Mouse (Mus musculus): ENCODE data around the gene Aggf1.

Gene Aggf1

GRCm38 (mm10) chr13:95343470-95343869, 31.7 kb downstream of the Aggf1 start:
- in situ Hi-C loops (cut with MboI; ENCODE audit: unreplicated experiment in 2 of 2), result loop anchor here (10.0 to 25.0 kb wide), 4 partner anchors 379 to 1556 kb away; partner anchors contain the start of gene Tbca (in 1 of the 2)

DNA sequence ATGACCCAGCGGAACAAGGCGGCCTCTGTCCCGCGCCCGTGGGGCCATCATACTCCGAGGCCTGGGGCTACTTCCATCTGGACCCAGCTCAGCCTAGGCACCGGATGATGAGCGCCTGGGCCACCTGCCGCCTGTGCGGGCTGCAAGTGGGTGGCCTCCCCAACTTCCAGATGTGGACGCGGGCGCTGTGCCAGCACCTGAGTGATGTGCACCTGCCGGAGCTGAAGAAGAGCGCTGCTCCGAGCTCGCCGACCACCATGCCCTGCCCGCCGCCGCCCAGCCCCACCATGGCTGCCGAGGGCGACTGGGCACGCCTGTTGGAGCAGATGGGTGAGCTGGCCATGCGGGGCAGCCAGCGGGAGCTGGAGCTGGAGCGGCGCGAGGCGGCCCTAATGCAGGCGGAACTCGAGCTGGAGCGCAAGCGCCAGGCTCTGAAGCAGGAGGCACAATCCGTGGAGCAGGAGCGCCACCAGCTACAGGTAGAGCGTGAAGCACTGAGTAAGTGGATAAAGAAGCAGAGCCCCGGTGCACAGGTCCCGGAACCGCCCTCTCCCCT, 39.0 kb downstream of the Aggf1 start:
- in situ Hi-C loops (cut with MboI; ENCODE audit: unreplicated experiment in 2 of 2), result loop anchor here (25.0 kb wide), 3 partner anchors 549 to 1549 kb away; partner anchors contain the start of gene Tbca (in 1 of the 2)

- in situ Hi-C loops (cut with MboI; ENCODE audit: unreplicated experiment in 2 of 2), result loop anchor here (25.0 kb wide), 3 partner anchors 545 to 1545 kb away; partner anchors contain the start of gene Tbca (in 1 of the 2)
These were observed 42.9 kb downstream of the Aggf1 start for GRCm38 (mm10) chr13:95332086-95332899.

DNA sequence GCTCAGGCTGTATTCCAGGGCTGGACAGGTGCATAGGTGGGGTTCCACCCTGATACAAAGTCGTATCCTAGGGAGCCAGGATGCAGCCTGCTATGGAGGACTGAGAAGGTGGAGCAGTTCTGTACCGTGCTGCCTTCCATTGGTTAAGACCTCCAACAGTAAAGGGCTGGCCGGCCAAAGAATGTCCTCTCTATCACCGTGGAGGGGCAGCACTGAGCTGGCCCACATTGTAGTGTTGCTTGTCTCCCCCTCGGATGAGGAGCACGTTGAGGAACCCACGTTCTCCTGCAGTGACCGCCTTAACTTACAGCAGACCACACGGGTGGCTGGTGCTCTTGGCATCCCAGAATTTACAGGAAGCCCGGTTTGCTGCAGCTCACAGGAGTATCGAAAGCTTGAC, 44.6 kb downstream of the Aggf1 start:
- in situ Hi-C loops (cut with MboI; ENCODE audit: unreplicated experiment in 2 of 2), result loop anchor here (25.0 kb wide), 3 partner anchors 543 to 1543 kb away; partner anchors contain the start of gene Tbca (in 1 of the 2)

DNA sequence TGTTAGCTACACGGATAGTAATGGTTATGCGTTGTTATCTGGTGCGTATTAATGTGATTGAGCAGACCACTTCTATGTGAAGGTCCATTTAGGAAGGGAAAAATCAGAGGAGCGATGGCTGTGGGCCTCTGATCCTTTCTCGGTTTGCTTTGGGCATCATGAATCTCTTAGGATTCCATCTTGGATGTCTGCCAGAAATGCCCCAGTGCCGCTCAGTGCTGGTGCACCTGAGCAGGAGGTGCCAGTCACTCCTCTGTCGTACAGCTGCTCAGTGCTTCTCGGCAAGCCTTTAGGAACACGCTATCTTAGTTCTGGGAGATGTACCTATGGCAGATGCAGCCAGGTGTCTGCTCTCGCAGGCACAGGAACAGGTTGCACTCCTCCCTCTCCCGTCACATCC, 46.4 kb downstream of the Aggf1 start:
- in situ Hi-C loops (cut with MboI; ENCODE audit: unreplicated experiment in 2 of 2), result loop anchor here (10.0 to 25.0 kb wide), 4 partner anchors 354 to 1541 kb away; partner anchors contain the start of genes Wdr41 (in 2 of the 2) and Tbca (in 1 of the 2)

GRCm38 (mm10) chr13:95327345-95327741, 47.8 kb downstream of the Aggf1 start:
- in situ Hi-C loops (cut with MboI; ENCODE audit: unreplicated experiment in 2 of 2), result loop anchor here (10.0 to 25.0 kb wide), 4 partner anchors 353 to 1540 kb away; partner anchors contain the start of genes Wdr41 (in 2 of the 2) and Tbca (in 1 of the 2)

DNA sequence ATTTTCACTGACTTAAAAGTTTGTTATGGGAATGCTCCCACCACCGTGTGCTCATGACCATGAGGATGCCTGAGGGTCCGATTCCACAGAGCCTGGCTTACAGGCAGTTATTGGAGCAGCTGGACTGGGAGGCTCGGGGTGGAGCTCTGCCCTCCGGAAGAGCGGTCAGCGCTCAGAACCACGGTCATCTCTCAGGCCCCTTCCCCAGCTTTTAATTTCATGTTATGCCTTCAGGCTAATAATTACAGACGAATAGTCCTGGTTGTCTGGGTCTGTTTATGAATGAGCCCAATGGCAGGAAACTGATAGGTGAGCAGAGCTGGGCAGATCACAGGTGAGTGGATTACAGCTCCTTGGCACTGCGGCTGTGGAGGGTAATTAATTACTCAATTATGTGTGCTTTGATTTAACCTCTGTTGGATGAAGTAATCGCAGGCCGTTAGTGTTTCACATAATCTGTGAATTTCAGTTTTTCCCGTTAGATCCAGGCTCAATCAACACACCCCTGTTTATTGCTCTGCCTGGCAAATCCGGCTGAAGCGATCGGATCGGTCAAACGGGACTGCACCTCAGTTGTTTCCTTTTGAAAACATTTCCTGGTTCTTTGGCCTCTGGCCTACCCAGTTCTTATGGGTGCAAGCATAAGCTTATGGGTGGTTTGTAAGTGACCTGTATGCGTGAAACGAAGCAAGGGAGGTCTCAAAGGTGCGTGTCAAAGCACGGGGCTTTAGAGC, 48.4 kb downstream of the Aggf1 start:
- in situ Hi-C loops (cut with MboI; ENCODE audit: unreplicated experiment in 2 of 2), result loop anchor here (10.0 to 25.0 kb wide), 4 partner anchors 352 to 1539 kb away; partner anchors contain the start of genes Wdr41 (in 2 of the 2) and Tbca (in 1 of the 2)

GRCm38 (mm10) chr13:95325907-95326550, 49.1 kb downstream of the Aggf1 start:
- in situ Hi-C loops (cut with MboI; ENCODE audit: unreplicated experiment in 2 of 2), result loop anchor here (10.0 to 25.0 kb wide), 4 partner anchors 351 to 1539 kb away; partner anchors contain the start of genes Wdr41 (in 2 of the 2) and Tbca (in 1 of the 2)

GRCm38 (mm10) chr13:95325080-95325906, 49.9 kb downstream of the Aggf1 start:
- in situ Hi-C loops (cut with MboI; ENCODE audit: unreplicated experiment in 2 of 2), result loop anchor here (10.0 to 25.0 kb wide), 4 partner anchors 350 to 1538 kb away; partner anchors contain the start of genes Wdr41 (in 2 of the 2) and Tbca (in 1 of the 2)

DNA sequence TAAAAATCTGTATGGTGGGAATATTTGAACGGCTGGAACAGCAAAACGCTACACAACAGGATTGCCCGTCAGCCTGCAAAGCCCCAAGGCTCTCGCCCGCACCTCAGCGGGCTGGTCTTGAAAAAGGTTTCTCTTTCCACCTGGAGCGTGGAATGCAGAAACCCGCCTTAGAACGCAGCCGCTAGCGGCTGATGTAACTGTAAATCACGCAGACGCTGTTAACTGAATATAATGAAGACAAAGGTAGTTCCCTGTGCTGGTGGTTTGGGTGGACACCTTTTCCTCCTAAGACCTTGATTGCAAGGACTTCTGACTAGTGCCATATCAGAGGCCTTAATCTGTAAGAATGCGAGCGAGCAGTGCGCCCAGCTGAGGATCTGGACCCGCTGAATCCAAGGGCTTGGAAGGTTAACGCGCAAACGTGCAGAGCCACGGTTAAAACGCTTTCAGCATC, 50.5 kb downstream of the Aggf1 start:
- in situ Hi-C loops (cut with MboI; ENCODE audit: unreplicated experiment in 2 of 2), result loop anchor here (10.0 to 25.0 kb wide), 5 partner anchors 350 to 1537 kb away; partner anchors contain the start of genes Wdr41 (in 2 of the 2) and Tbca (in 1 of the 2)

DNA sequence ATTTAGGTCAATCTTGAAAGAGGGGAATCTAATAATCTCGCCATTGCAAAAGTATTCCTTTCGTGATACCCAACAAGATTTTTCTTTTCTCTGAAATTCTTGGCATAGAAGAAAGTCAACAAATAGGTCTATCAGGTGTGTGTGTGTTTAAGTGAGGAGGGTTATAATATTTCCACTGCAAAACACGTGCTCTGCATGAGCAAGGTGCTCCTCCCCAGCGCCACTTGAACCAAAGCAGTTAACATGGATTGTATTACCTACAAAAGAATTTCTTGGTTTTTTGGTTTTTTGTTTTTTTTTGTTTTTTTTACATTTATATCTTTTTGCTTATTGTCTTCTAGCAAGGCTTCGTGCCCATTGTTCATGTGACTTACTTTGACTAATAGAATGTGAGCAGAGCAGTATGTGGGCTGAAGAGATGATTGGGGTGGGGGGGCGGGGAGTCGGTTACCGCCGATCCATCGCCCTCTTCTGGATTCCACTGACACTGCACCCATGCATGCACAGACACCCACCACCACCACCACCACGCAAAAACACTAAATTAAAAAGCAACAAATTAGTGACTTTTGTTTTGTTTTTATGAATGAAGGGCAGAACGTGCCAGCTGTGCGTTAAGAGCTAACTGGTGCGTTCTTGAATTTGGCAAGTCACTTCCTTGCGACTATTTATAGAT, 51.1 kb downstream of the Aggf1 start:
- in situ Hi-C loops (cut with MboI; ENCODE audit: unreplicated experiment in 2 of 2), result loop anchor here (10.0 to 25.0 kb wide), 2 partner anchors 349 to 762 kb away; partner anchors contain the start of gene Wdr41 (in 2 of the 2)

DNA sequence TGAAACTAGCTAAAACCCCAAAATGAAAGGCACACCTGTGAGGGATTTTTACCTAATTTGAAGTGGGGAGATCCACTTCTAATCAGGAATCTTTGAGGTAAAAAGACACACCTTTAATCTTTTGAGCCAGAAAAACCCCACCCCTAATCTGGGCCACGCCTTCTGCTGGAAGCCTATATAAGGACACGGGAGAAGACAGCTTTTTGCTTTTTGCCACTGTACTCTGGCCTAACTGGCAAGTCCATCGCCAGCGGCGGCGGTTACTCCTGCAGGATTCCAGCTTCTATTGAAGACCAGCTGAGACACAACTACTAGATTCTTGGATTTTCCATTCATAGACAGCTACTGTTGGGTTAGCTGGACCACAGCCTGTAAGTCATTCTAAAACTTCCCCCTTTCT, 51.8 kb downstream of the Aggf1 start, which contains the start of gene Zbed3:
Gene Zbed3 (plus strand): TSS at position 213 of the 400 bp plus-strand sequence.
- in situ Hi-C loops (cut with MboI; ENCODE audit: unreplicated experiment in 2 of 2), result loop anchor here (10.0 to 25.0 kb wide), 2 partner anchors 349 to 761 kb away; partner anchors contain the start of gene Wdr41 (in 2 of the 2)

DNA sequence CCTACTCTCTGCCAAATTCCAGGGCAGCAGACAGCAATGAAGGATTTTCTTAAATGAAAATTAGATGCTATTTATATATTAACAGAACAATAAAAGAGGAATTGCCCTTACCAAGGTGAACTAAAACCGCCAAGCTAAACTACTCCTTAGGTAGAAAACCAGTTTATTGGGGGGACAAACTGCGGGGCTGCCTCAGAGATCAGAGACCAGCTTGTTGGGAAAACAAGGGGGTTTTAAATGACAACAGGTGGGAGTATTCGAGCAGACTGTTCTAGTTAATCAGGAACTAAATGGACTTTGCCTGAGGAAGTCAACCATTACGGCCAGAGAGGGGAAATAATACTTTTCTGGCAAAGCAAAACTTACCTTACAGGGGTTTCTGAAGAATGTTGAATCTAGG, 54.7 kb downstream of the Aggf1 start:
- in situ Hi-C loops (cut with MboI; ENCODE audit: unreplicated experiment in 2 of 2), result loop anchor here (10.0 to 25.0 kb wide), 2 partner anchors 346 to 758 kb away; partner anchors contain the start of gene Wdr41 (in 2 of the 2)

GRCm38 (mm10) chr13:95319153-95319552, 56.0 kb downstream of the Aggf1 start:
- in situ Hi-C loops (cut with MboI; ENCODE audit: unreplicated experiment in 2 of 2), result loop anchor here in 1 of 2 experiments (25.0 kb wide), 1 partner anchor 757 kb away; no protein-coding TSS in a partner anchor

DNA sequence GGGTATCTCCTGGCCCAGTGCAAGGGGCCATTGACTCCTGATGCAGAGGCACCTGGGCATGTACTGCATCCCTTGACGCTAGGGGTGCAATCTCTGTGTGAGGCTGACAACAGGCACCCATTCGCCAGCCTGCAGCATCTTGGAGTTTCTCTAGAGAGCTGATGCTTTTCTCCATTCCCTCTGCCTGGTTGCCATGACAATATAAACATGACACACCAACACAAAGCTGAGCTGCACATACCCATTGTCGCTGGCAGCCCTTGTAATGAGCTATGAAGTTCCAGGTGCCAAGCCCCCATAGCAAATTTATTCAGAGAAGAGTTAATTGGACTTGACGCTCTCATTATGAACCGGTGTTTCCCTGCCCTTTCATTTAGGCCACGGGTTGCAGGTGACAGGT, 63.1 kb downstream of the Aggf1 start:
- in situ Hi-C loops (cut with MboI; ENCODE audit: unreplicated experiment in 2 of 2), result loop anchor here in 1 of 2 experiments (25.0 kb wide), 1 partner anchor 750 kb away; no protein-coding TSS in a partner anchor

DNA sequence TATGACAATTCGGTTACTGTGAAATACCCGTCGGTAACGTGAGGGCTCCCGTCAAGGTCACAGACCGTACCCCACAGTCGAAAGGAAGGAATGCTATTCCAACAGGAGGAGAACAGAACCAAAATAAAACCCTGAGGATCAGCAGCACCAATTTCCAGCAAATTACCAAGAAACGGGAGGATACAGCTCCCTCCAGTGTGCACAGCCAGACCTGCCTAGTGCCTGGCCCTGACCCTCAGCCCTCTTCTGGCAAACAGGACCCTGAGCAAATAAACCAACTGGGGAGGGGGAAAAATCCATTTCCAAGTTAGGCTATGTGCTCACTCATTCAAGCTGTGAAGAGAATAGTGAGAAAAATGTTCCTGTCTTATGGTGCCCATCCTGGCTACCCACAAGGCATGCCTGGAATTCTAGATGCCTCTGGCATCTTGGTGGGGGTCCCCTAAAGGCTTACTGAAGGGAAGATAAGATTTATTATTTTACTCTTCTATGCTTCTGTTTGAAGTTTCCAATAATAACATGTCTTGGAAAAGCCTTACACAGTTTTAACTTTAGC, 68.0 kb downstream of the Aggf1 start:
- in situ Hi-C loops (cut with MboI; ENCODE audit: unreplicated experiment in 2 of 2), result loop anchor here in 1 of 2 experiments (25.0 kb wide), 1 partner anchor 745 kb away; no protein-coding TSS in a partner anchor

DNA sequence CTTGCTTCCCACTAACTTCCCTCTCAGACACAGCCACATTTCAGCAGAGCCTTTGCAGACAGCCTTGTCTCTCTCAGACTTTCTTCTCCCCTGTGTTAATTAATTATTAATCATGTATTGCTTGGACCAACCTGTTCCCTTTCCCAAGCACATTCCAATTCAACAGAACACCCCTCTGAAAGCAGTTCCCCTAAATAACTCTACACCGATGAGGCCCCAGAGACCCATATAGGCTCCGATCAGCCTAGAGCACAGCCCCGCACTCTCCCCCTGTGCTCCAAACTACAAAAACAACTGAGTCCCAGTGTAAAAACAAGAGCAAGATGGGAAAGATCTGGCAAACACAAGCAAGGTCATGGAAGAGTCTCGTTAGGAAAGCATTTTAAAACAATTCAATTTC, 68.6 kb downstream of the Aggf1 start:
- in situ Hi-C loops (cut with MboI; ENCODE audit: unreplicated experiment in 2 of 2), result loop anchor here in 1 of 2 experiments (25.0 kb wide), 1 partner anchor 744 kb away; no protein-coding TSS in a partner anchor

Measured in v-Abl transformed pro-B cells (cell line).